Mouse (Mus musculus) left cerebral cortex, postnatal 10 days (tissue): ENCODE results near the gene Nudt3. TPM values are rescaled to one million over a fixed set of nuclear protein-coding genes. Genes with fewer than 3 reads are reported as not detected.
"Not testable (repeated sequence)": the region's sequence is repeated elsewhere in the genome, so short reads cannot be mapped to it uniquely, and the experiment has no call there.

ENCODE experiments used
- DNase-seq, 2 experiments: peaks; one replicate each; pipeline ENCODE4 v3.0.0; 2021 to 2022; ENCODE audit warnings: low spot score in 2 of 2, mixed read lengths in 1 of 2; ENCODE audit errors: extremely low spot score in 1 of 2
- intact Hi-C: fragments of 180-260 bp; cut with DNase I; formaldehyde crosslinking; loops from one replicate; pipeline ENCODE4 v1.15.1; 2025
- total RNA-seq, 2 experiments: library from RNA; stranded (reverse); gene quantifications; 2 replicates each; pipeline ENCODE4 v1.2.3; 2021

The Nudt3 gene
- total RNA-seq, 2 experiments from 2014 or later, result 497 to 524 TPM

DNA sequence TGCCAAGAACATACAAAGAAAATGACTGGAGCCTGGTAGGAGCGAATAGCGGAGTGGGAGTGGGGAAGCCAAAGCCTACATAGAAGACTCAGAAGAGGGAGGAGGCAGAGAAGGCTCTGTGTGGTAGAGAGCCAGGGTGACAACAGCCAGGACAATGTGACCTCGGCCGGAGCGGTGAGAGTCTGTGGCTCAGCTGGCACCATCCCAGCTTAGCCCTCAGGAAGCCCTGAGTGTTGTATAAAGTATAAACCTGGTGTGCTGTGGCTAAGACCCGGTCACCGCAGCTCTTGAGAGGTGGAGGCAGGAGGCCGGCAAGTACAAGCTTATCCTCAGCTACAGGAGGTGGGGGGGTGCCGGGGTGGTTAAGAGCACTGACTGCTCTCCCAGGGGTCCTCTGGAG is 14.0 kb upstream of the Nudt3 start:
- DNase-seq, result no peak
- intact Hi-C loops, result no loop called here

DNA sequence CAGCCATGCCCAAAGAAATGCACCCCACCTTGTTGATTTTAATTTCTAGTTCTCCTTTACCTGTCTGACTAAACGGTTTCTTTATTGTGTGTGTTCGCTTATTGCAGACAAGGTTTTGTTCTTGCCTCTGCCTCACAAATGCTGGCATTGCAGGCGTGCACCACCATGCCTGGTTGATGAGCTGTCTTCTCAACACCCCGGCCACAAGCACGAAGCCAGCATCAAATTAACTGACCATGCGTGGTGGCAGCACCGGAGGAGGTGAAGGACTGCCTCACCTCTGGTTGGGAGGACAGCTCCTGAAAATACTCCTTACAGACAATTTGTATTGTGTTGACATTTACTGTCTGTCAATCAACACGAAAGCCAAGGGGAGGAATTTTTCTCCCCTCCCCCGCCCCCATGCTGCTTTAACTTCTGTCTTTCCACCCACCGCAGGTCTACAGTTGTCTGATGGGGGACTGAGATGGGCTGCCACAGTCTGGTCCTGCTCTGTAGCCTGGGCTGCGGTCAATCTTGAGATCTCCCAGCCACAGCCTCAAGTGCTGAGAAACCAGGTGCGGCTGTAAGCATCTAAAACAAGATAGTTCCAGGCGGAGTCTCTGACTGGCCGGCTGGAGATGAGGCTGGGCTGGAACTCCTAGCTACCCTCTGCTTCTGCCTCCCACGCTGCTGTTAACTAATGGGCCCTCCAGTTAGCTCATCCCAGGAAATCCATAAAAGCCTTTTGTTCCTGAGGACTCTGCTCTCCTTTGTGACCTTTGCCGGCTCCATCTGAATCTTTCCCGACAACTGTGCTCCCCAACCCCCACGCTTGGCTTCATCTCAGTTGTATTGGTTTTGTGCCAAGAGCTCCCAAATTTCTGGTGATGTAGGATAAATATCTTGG is 13.1 kb upstream of the Nudt3 start, which contains the start of gene Rps10:
Rps10 (minus strand) TSS at position 538 of the 889 bp plus-strand sequence.
- DNase-seq, result no peak
- intact Hi-C loops, result no loop called here

DNA sequence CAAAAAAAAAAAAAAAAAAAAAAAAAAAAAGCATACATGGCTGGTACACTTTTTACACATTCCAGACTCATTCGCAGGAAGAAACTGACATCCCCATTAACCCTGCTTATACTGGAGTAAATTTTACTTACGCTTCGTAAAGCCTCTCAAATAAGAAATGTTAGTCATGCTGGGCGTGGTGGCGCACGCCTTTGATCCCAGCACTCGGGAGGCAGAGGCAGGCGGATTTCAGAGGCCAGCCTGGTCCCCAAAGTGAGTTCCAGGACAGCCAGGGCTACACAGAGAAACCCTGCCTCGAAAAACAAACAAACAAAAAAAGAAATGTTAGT is 12.2 kb upstream of the Nudt3 start:
- intact Hi-C loops, DNase-seq: not testable (repeated sequence)

- intact Hi-C loops, result no loop called here
- DNase-seq, result peak; percentile 84 to 95
Measured at GRCm38 (mm10) chr17:27634871-27635574, 11.7 kb upstream of the Nudt3 start, which contains the start of gene RPS10-NUDT3. TSS of gene RPS10-NUDT3 (minus strand) at chr17:27635222.

- DNase-seq, result peak; percentile 77 to 87
- intact Hi-C loops, result no loop called here
Measured at GRCm38 (mm10) chr17:27629249-27630020, 6.1 kb upstream of the Nudt3 start.

DNA sequence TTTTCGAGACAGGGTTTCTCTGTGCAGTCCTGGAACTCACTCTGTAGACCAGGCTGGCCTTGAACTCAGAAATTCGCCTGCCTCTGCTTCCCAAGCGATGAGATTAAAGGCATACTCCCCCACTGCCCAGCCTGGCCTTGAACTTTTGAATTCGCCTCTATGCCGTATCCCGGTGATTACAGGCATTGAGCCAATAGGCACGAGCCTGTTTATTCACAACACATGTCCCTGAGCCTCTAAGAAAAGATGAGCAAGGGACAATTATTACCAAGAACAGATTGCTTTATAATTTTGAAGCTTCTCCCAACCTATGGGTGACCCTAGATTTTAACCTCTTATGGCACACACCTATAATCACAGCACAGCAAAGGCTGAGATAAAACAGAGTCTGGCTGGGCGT is 5.1 kb upstream of the Nudt3 start:
- intact Hi-C loops, result no loop called here

DNA sequence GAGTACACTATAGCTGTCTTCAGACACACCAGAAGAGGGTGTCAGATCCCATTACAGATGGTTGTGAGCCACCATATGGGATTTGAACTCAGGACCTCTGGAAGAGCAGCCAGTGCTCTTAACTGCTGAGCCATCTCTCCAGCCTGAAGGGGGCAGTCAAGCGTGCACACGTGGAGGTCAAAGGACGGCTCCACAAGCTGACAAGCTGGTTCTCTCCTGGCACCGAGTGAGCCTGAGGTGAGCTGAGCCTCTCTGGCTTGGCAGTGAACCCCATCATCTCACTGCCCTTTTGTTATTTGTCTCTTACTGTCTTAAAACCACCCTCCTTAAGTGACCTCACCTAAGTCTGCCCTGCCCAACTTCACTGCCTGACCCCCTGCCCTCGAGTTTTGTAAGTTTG is 4.2 kb upstream of the Nudt3 start:
- DNase-seq, result no peak
- intact Hi-C loops, result loop anchor here (2.0 kb wide), 1 partner anchor 57 kb away; no protein-coding TSS in a partner anchor

More for the DNA sequence above, 5.1 kb upstream of the Nudt3 start:
- no peak for DNase-seq

- intact Hi-C loops, result loop anchor here (2.0 kb wide), 1 partner anchor 56 kb away; no protein-coding TSS in a partner anchor
- peak in 1 of 2 experiments; percentile 64 for DNase-seq
Measured at GRCm38 (mm10) chr17:27626681-27627080, 3.4 kb upstream of the Nudt3 start.

- no peak for DNase-seq
- intact Hi-C loops, result loop anchor here (2.0 kb wide), 1 partner anchor 55 kb away; no protein-coding TSS in a partner anchor
Measured at GRCm38 (mm10) chr17:27625455-27626251, 2.4 kb upstream of the Nudt3 start.

DNA sequence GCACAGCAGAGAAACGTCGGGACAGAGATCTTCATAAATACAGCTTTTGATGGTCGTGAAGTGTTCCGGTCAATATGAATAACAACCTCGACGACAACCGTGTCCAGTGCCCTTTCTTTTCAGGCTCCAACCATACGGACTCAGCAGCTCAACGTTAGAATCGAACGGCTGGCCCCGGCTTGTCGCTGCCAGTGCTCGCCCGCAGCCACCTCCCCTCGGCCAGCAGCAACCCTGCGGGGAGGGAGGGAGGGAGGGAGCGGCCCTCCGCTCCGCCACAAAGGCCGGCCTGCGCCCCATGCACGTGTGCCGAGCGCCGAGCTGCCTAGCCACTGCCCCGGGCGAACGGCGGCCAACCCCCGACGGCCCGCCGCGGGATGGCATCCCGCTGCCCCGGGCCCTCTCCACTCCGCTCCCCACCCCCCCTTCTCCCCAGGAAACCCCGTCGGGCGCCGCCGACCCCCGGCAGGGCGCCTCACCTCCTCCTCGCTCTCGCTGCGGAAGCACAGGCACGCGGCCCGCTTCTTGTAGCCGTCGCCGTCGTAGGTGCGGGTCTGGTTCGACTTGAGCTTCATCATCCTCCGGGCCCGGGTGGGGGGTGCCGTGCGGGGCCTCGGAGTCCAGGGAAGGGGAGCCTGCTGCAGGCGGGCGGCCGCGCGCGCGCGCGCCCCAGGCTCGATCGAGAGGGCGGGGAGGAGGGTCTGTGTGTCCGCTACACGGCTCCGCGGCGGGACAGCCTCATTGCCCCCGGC is 510 bp downstream of the Nudt3 start:
- intact Hi-C loops, result no loop called here
- DNase-seq, result peak in 1 of 2 experiments; percentile 71

- no peak for DNase-seq
- intact Hi-C loops, result no loop called here
Measured at GRCm38 (mm10) chr17:27621705-27622531, 1.4 kb downstream of the Nudt3 start.

DNA sequence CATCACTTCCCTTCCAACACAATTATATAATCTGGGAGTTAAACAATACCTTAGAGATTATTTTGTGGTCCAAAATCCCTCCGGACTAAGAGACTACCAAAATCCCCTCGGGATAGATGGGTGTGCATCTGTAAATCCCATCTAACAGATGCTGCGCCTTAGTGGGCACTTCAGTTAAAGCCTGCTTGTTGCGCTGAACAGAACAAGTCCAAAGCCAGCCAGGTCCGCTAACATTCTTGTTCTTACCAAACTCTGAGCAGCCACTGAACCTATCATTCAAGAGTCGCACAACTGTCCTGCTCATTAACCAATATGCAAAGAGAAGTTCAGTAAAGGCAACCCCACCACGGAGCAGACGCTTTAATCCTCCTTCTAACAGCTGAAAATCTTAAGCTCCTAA is 2.1 kb downstream of the Nudt3 start:
- no peak for DNase-seq
- intact Hi-C loops, result no loop called here

DNA sequence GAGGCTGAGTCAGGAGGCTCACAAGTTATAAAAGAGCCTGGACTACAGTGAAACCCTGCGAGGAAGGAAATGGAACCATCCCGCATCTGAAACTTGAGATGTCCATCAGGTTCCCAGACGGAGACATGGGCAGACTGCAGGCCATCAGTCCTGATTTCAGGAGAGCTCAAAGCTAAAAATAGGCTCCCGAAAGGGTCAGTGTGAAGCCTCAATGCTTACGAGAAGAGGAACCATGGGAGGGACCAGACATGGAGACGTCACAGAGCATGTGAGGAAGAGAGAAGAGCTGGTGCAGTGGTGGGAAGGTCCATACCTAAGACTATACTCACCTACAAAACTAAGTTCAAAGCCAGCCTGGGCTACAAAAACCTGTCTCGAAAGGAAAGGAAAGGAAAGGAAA is 7.9 kb downstream of the Nudt3 start:
- intact Hi-C loops, result no loop called here

GRCm38 (mm10) chr17:27613016-27613415 is 10.3 kb downstream of the Nudt3 start:
- DNase-seq, result no peak
- intact Hi-C loops, result no loop called here

More for the DNA sequence above, 7.9 kb downstream of the Nudt3 start:
- no peak for DNase-seq

DNA sequence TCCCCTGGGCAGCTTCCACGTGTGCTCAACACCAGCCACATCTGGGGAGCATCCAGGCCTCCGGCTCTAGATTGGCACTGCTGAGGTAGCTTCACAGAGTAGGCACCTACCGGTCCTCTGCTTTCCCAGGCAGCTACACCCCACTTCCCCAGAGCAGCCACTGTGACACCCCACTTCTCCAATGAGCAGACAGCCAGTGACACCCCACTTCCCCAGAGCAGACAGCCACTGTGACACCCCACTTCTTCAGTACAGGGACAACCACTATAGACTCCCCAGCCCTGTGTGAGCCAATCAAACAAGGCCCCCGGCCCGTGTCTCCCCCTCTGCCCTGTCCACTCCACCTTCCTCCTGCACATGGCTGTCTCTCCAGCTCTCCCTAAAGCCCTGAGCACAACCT is 11.3 kb downstream of the Nudt3 start:
- no peak for DNase-seq
- intact Hi-C loops, result no loop called here

DNA sequence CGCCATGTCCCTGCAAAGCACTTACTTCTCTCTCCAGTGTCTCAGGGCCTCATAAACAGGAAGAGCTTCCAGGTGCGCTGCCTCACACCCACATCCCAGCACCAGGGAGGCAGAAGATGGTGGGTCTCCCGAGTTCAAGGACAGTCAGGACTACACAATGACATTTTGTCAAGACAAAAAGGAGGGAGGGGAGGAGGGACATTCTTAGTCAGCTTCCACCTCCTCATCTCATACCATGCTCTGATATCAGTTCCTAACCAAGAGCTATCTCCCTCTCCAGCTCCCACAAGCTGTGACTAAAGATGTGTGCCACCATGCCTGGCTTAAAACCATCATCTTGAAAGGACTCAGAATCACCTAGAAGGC is 11.8 kb downstream of the Nudt3 start:
- DNase-seq, result no peak
- intact Hi-C loops, result no loop called here
